Mouse (Mus musculus) C3H10T1/2 (cell line): Measurements from ENCODE around the gene Cntln. TPM values are rescaled to one million over a fixed set of nuclear protein-coding genes. Genes with fewer than 3 reads are reported as not detected.

Experiments used
- polyA plus RNA-seq, 2 experiments: library from polyadenylated mRNA; unstranded; fragments of >200 nt; fragmentation: generic; extraction: Trizol; gene quantifications; one replicate each; pipeline ENCODE4 v1.2.1; 2012; ENCODE audit warnings: missing spikeins in 2 of 2

Cntln gene
- polyA plus RNA-seq: 1 to 10 TPM in 1 of 2 experiments, under 1 TPM in 1; 0.39 to 5.0 TPM

DNA sequence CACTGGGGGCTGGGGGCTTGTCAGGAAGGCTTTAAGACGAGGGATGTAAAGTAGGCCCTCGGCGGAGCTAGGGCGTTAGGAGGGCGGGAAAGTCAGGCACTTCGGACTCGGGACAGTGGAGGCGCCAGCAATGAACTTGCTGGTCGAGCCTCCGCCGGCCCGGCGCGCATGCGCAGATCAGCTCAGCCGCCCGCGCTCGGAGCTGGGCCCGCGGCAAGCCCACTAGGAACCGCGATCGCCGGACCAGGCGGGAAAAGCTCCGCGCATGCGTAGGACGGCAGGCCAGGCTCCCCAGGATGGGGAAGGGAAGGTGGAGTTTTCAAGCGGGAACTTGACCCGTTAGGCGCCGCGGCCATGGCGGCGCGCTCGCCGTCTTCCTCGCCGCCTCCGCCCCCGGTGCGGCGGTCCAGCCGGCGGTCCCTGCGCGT, at the start of gene Cntln:
Gene Cntln (plus strand): TSS at position 199 of the 428 bp plus-strand sequence.

Other genes with a start within 250 kb of the Cntln start
- gene Bnc2, start 209.0 kb upstream of the Cntln start, polyA plus RNA-seq: 1 to 10 TPM in 1 of 2 experiments, under 1 TPM in 1; 0.81 to 7.1 TPM